Mouse (Mus musculus): Measurements from ENCODE around the gene Wbp1. TPM values are rescaled to one million over a fixed set of nuclear protein-coding genes. Genes with fewer than 3 reads are reported as not detected.
A peak's percentile ranks its signal among the peaks of the same experiment; 100 is the strongest.

The Wbp1 gene
- total RNA-seq, 1 experiment from 2014 or later, result 83.8 TPM

- 0 out of 2 replicates have a peak, but pooled peaks have one; percentile 33 for ATAC-seq (ENCODE audit: extremely low read depth, insufficient number of reproducible peaks, low FRiP score, poor library complexity, severe bottlenecking)
Observed at GRCm38 (mm10) chr6:83095968-83096367, 25.4 kb downstream of the Wbp1 start.

DNA sequence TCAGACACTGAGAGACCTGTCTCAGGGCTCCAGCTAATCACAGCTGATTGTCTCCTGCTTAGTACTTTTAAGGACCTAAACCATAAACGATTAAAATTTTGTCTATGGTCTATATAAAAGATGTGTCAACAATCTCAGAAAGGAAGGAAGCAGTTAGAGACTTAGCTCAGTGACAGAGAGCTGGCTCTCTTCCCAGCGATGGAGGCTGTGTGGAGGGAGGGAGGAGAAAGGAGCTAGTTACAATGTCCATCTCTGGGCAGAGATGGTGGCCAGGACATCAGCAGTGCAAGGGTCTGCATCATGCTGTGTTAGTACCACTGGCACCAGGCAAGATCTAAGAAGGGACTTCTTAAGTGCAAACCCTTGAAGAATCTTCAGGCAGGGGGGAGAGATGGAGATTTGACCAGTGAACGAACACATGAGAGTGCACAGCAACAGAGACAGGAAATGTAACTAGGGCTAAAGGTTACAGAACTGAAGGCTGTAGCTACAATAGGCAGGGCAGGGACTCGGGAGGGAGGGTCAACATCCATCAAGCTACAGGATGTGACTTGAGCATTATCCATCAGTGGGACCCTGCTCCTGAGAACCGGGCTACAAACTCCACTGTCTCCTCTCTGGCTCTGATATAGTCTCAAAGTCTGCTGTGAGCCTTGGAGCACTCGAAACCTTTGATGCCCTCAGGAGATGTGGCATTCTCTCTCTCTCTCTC lies 28.8 kb downstream of the Wbp1 start:
- no peak for ATAC-seq (ENCODE audit: extremely low read depth, insufficient number of reproducible peaks, low FRiP score, poor library complexity, severe bottlenecking)

DNA sequence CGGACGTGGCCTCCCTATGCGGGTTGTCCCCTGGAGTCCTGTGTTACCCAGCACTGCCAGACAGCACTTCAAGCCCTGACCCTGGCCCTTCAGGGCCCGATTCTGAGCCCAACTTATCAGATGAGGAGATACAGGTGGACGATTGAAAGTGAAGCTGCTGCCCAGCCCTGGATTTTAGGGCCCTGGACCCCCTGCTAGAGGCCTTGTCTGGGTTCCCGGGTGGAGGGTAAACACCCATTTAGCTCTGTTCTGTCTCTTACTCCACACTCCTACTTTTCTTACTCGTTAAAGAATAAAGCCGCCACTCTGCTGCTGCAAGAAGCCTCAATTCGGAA lies 33.5 kb downstream of the Wbp1 start:
- no peak for ATAC-seq (ENCODE audit: extremely low read depth, insufficient number of reproducible peaks, low FRiP score, poor library complexity, severe bottlenecking)

DNA sequence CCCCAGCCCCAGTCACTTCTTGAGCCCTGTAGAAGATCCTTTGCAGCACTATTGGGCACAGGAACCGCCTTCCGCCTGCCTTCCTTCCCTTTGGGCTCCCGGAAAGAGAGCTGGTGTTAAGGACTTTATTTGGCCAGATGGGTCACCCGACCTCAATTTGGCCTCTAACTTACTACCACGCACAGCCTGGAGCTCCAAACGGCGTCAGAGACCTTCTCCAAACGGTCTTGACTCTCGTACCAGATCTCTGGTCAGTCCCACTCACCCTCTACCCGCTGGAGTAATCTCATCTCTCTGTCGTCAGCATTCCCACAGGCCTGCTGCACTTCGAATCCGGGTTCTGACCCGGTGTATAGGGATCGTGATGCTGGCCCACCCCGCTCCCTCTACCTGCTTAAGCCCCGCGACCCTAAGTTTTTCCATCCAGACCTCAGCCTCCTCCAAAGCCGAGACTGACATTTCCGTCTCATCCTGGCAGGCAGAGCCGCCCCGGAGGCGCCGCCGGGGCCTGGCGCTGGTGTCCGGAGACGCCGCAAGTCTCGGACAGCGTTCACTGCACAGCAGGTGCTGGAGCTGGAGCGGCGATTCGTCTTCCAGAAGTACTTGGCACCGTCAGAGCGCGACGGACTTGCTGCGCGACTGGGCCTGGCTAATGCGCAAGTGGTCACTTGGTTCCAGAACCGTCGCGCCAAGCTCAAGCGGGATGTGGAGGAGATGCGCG lies 34.0 kb downstream of the Wbp1 start:
- no peak for ATAC-seq (ENCODE audit: extremely low read depth, insufficient number of reproducible peaks, low FRiP score, poor library complexity, severe bottlenecking)

GRCm38 (mm10) chr6:83086121-83087035 lies 35.0 kb downstream of the Wbp1 start, which contains the start of gene Lbx2:
Gene Lbx2 (plus strand): TSS chr6:83086367.
- ATAC-seq (ENCODE audit: extremely low read depth, insufficient number of reproducible peaks, low FRiP score, poor library complexity, severe bottlenecking), result no peak

DNA sequence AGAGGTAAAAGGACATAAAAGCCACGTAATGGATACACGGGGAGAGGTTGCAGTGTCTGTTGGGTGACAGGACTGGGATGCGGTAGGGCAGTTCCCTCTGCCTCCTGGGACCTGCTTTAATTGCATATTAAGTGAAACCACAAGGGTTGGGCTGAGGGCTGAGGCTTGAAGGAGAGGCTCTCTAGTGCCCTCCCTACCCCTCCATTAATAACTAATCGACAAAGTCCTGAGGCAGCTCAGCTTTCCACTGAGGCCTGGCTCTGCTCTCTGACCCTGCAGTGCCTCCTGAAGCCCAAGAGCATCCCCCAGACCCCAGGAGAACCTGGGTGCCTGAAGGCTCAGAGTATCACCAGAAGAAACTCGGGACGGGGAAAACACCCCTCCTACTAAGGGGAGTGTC lies 36.9 kb downstream of the Wbp1 start:
- ATAC-seq (ENCODE audit: extremely low read depth, insufficient number of reproducible peaks, low FRiP score, poor library complexity, severe bottlenecking), result no peak

- ATAC-seq (ENCODE audit: extremely low read depth, insufficient number of reproducible peaks, low FRiP score, poor library complexity, severe bottlenecking), result no peak
Observed at GRCm38 (mm10) chr6:83083497-83083896, 37.9 kb downstream of the Wbp1 start.

- ATAC-seq (ENCODE audit: extremely low read depth, insufficient number of reproducible peaks, low FRiP score, poor library complexity, severe bottlenecking), result no peak
Observed at GRCm38 (mm10) chr6:83080210-83080609, 41.1 kb downstream of the Wbp1 start.

GRCm38 (mm10) chr6:83078324-83078858 lies 43.0 kb downstream of the Wbp1 start:
- peak; percentile 91 for ATAC-seq (ENCODE audit: extremely low read depth, insufficient number of reproducible peaks, low FRiP score, poor library complexity, severe bottlenecking)

DNA sequence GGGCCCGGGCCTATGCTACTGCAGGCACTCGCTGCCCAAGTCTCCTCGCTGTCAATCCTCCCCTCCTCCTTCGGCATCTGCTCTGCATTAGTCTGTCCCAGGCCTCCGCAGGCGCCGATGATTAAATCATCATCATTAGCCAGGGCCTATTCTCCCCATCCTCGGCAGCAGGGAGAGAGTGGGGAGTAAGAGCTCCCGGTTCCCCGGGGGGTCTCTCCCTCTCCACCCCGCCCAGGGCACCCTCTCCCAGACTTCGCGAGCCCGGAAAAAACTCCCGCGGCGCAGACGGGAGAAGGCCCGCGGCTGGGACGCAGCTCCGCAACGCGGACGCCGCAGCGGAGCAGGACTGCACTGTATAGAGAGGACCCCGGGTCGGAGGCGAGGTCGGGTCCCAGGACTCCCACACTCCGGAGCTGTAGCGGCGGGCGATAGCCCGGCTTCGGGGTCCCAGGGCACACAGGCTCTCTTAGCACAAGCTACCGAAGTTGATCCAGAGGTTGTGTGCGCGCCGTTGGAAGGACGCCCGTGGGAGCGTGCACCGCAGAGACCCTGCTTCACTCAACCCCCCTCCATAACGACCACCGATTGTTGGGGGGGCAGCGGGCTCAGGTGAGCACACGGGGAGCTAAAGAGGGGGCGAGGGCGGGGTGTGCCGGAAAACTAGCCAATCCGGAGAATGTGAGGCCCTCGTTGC lies 43.6 kb downstream of the Wbp1 start, which contains the start of gene Pcgf1:
TSS of gene Pcgf1 (plus strand) at position 240 of the 694 bp plus-strand sequence.
- no peak for ATAC-seq (ENCODE audit: extremely low read depth, insufficient number of reproducible peaks, low FRiP score, poor library complexity, severe bottlenecking)

- ATAC-seq (ENCODE audit: extremely low read depth, insufficient number of reproducible peaks, low FRiP score, poor library complexity, severe bottlenecking), result no peak
Observed at GRCm38 (mm10) chr6:83074979-83075378, 46.4 kb downstream of the Wbp1 start.

- no peak for ATAC-seq (ENCODE audit: extremely low read depth, insufficient number of reproducible peaks, low FRiP score, poor library complexity, severe bottlenecking)
Observed at GRCm38 (mm10) chr6:83071220-83071619, 50.1 kb downstream of the Wbp1 start.

DNA sequence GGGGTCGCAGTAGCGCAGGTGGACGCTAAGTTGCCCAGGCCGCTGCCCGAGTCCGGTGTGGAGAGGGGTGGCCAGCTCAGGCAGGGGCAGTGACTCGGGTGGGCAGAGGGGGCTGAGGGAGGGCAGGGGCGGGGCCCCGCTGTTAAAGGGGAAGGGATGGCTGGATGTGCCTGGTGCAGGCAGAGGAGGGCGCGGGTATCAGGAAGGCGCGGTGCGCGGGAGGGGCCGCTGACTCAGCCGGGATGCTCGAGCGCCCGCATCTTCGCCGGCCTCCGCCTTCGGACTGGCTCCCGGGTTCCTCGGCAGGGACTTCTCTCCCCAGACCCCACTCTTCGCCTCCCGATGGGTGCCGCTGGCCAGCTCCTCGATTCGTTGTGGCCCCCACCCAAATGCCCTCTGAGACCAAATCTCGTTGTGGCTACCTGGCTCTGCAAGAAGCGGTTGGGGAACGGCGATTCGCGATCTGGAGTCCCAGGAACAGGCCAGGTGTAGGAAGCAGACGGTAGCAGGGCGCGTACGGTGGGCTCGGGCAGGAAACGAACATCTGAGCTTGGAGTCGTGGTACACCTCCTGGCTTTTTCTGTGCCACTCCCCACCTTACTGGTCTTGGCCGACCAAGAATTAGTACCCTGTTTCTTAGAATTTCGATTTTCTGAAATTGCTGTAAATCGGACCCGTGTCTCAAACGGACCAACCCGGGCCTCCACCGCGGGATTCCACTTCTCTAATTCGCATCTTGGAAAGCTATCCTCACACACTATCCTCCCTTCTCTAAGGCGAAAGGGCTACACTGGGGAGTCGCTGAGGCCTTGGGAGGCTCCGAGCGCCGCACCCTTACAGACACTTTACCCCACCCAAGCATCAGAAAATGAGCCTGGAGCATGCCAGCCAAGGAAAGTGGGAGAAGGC lies 50.8 kb downstream of the Wbp1 start:
- no peak for ATAC-seq (ENCODE audit: extremely low read depth, insufficient number of reproducible peaks, low FRiP score, poor library complexity, severe bottlenecking)

- ATAC-seq (ENCODE audit: extremely low read depth, insufficient number of reproducible peaks, low FRiP score, poor library complexity, severe bottlenecking), result no peak
Observed at GRCm38 (mm10) chr6:83070247-83070310, 51.3 kb downstream of the Wbp1 start, which contains the start of gene Tlx2. Gene Tlx2 (minus strand): TSS chr6:83070293.

- ATAC-seq (ENCODE audit: extremely low read depth, insufficient number of reproducible peaks, low FRiP score, poor library complexity, severe bottlenecking), result no peak
Observed at GRCm38 (mm10) chr6:83069488-83070246, 51.7 kb downstream of the Wbp1 start.
